Mouse (Mus musculus) cerebellum, postnatal 25 days (tissue): Measurements from ENCODE around the gene Dhdh.
"Not testable (repeated sequence)": the region's sequence is repeated elsewhere in the genome, so short reads cannot be mapped to it uniquely, and the experiment has no call there.

ENCODE experiments used
- DNase-seq, 2 experiments: peaks; one replicate each; pipeline ENCODE4 v3.0.0; 2021; ENCODE audit warnings: mixed read lengths in 2 of 2

The Dhdh gene

GRCm38 (mm10) chr7:45488293-45489204 lies at the start of gene Dhdh:
Gene Dhdh, minus strand, starts transcription at chr7:45488805.
- DNase-seq = peak; percentile 74 to 83

- DNase-seq = peak in 1 of 2 experiments; percentile 17
Measured at GRCm38 (mm10) chr7:45537602-45538001, 49.0 kb upstream of the Dhdh start.

- DNase-seq = no peak
Measured at GRCm38 (mm10) chr7:45535676-45536075, 47.1 kb upstream of the Dhdh start.

GRCm38 (mm10) chr7:45530643-45531042 lies 42.0 kb upstream of the Dhdh start:
- no peak for DNase-seq

- no peak for DNase-seq
Measured at GRCm38 (mm10) chr7:45529461-45529860, 40.9 kb upstream of the Dhdh start.

- DNase-seq = not testable (repeated sequence)
Measured at GRCm38 (mm10) chr7:45527169-45527568, 38.6 kb upstream of the Dhdh start.

- DNase-seq = peak; percentile 34 to 49
Measured at GRCm38 (mm10) chr7:45526474-45527120, 38.0 kb upstream of the Dhdh start.

- peak; percentile 96 to 98 for DNase-seq
Measured at GRCm38 (mm10) chr7:45525809-45526473, 37.3 kb upstream of the Dhdh start, which contains the start of the genes Ppp1r15a and Plekha4. Gene Ppp1r15a, minus strand, starts transcription at chr7:45526268. Gene Plekha4, plus strand, starts transcription at chr7:45526330.

- DNase-seq = peak; percentile 33 to 49
Measured at GRCm38 (mm10) chr7:45524841-45525621, 36.4 kb upstream of the Dhdh start.

GRCm38 (mm10) chr7:45523678-45524170 lies 35.1 kb upstream of the Dhdh start:
- DNase-seq = no peak

- DNase-seq = no peak
Measured at GRCm38 (mm10) chr7:45522957-45523676, 34.5 kb upstream of the Dhdh start.

GRCm38 (mm10) chr7:45522194-45522752 lies 33.7 kb upstream of the Dhdh start:
- DNase-seq = no peak

- peak; percentile 87 to 89 for DNase-seq
Measured at GRCm38 (mm10) chr7:45521728-45522184, 33.2 kb upstream of the Dhdh start.

GRCm38 (mm10) chr7:45520605-45521004 lies 32.0 kb upstream of the Dhdh start:
- DNase-seq = no peak

- DNase-seq = peak in 1 of 2 experiments; percentile 52
Measured at GRCm38 (mm10) chr7:45519345-45520120, 30.9 kb upstream of the Dhdh start.

- DNase-seq = no peak
Measured at GRCm38 (mm10) chr7:45518618-45519017, 30.0 kb upstream of the Dhdh start.

GRCm38 (mm10) chr7:45516846-45517245 lies 28.2 kb upstream of the Dhdh start:
- DNase-seq = not testable (repeated sequence)

- no peak for DNase-seq
Measured at GRCm38 (mm10) chr7:45515436-45515835, 26.8 kb upstream of the Dhdh start.

GRCm38 (mm10) chr7:45514411-45514810 lies 25.8 kb upstream of the Dhdh start:
- DNase-seq = no peak
